8 mouse cellular contexts compared by ENCODE assay signal in genomic region chr8:84236410-84236997, GRCm38 (mm10). TPM values are rescaled to one million over a fixed set of nuclear protein-coding genes. Genes with fewer than 3 reads are reported as not detected.
DNase-seq lines count a peak whose midpoint lies in the region; ATAC-seq lines count a peak whose summit lies in the region.

No protein-coding gene starts in this region.

- peaks cover 27% of the 10 kb centered on the region for H3K4me1 ChIP-seq in erythroblast, embryonic 14.5 days (ENCODE audit: control insufficient read depth)
- peaks cover 6 to 10% of the 10 kb centered on the region in 2 experiments for H3K4me1 ChIP-seq in ES-E14 (ENCODE audit: control insufficient read depth in 2 of 2, insufficient read depth in 2 of 2, low read length in 2 of 2, poor library complexity in 1 of 2)
- H3K4me1 ChIP-seq in heart, embryonic 14.5 days (ENCODE audit: control insufficient read depth in 2 of 2, insufficient read depth in 2 of 2, low read length in 2 of 2), result peaks cover 16 to 24% of the 10 kb centered on the region in 2 experiments
- H3K4me1 ChIP-seq in liver, embryonic 12.5 days, result peaks cover 22% of the 10 kb centered on the region
- H3K4me1 ChIP-seq in stomach, embryonic 15.5 days, result peaks cover 10% of the 10 kb centered on the region; the same call in 1 of the 2 replicates

- peak overlapping the region; percentile 87 for H3K4me2 ChIP-seq in heart, embryonic 14.5 days (ENCODE audit: low read length)
- peak overlapping the region; percentile 96 for H3K4me2 ChIP-seq in liver, embryonic 12.5 days
- peak overlapping the region; percentile 84 for H3K4me2 ChIP-seq in stomach, embryonic 15.5 days

- H3K27me3 ChIP-seq in erythroblast, embryonic 14.5 days (ENCODE audit: control insufficient read depth), result no peaks in the 10 kb centered on the region
- no peaks in the 10 kb centered on the region for H3K27me3 ChIP-seq in heart, embryonic 14.5 days (ENCODE audit: control insufficient read depth, insufficient read depth, low read length)
- no peaks in the 10 kb centered on the region for H3K27me3 ChIP-seq in liver, embryonic 12.5 days (replicated peaks)
- no peaks in the 10 kb centered on the region for H3K27me3 ChIP-seq in stomach, embryonic 15.5 days (replicated peaks)

- WGBS in heart, embryonic 14.5 days, result 1% methylated on average over 23 of the region's 30 CpGs
- 1% methylated on average over 18 of the region's 30 CpGs for whole genome bisulfite sequencing in liver, embryonic 12.5 days (ENCODE audit: insufficient replicate concordance)
- WGBS in stomach, embryonic 15.5 days, result 2% methylated on average over 14 of the region's 30 CpGs

- DNase-seq in ES-E14 (ENCODE audit: low read depth, low spot score), result no peak
- no peak for DNase-seq in gastrocnemius, postnatal 4 days (ENCODE audit: low spot score in 2 of 2)

- in situ Hi-C loops in ES-E14 (cut with MboI; ENCODE audit: low sequenced_read_pairs in 2 of 2, unreplicated experiment in 2 of 2), result no loop called here

- H3K9ac ChIP-seq in ES-E14 (ENCODE audit: insufficient read depth, low read depth, low read length, poor library complexity, severe bottlenecking), result peak overlapping the region; percentile 90
- H3K9ac ChIP-seq in heart, embryonic 14.5 days (ENCODE audit: low read length), result peak overlapping the region; percentile 95
- H3K9ac ChIP-seq in liver, embryonic 12.5 days, result peak overlapping the region; percentile 92
- peak overlapping the region; percentile 95 for H3K9ac ChIP-seq in stomach, embryonic 15.5 days

- H3K4me3 ChIP-seq in erythroblast, embryonic 14.5 days (replicated peaks), result peak overlapping the region; percentile 80
- peak overlapping the region; percentile 87 to 88 for H3K4me3 ChIP-seq in ES-E14 (ENCODE audit: insufficient read depth in 1 of 2, low read depth in 1 of 2, low read length in 2 of 2, poor library complexity in 1 of 2, severe bottlenecking in 1 of 2)
- peak overlapping the region; percentile 84 to 90 for H3K4me3 ChIP-seq in heart, embryonic 14.5 days (ENCODE audit: control insufficient read depth in 1 of 2, insufficient read depth in 1 of 2, low read depth in 1 of 2, low read length in 2 of 2)
- peak overlapping the region; percentile 75 for H3K4me3 ChIP-seq in liver, embryonic 12.5 days
- H3K4me3 ChIP-seq in stomach, embryonic 15.5 days (replicated peaks), result peak overlapping the region; percentile 99

- no peak for ATAC-seq in erythroblast, adult 5-6 weeks (replicated peaks; ENCODE audit: low FRiP score, poor library complexity, severe bottlenecking)
- no peak for ATAC-seq in heart, embryonic 14.5 days (ENCODE audit: insufficient number of reproducible peaks, insufficient read depth, low FRiP score, low read depth)
- ATAC-seq in liver, embryonic 12.5 days, result no peak
- ATAC-seq in stomach, embryonic 15.5 days (ENCODE audit: insufficient read depth, low FRiP score, low read depth), result peak; percentile 1; the same call in 1 of the 2 replicates
- ATAC-seq in granulocyte monocyte progenitor cell, adult 5-6 weeks (replicated peaks; ENCODE audit: poor library complexity, severe bottlenecking), result no peak

- no peaks in the 10 kb centered on the region; the same call in 1 of the 2 replicates for H3K36me3 ChIP-seq in erythroblast, embryonic 14.5 days (ENCODE audit: control insufficient read depth)
- H3K36me3 ChIP-seq in ES-E14 (ENCODE audit: control insufficient read depth, insufficient read depth, low read length, poor library complexity, severe bottlenecking), result peaks cover 2% of the 10 kb centered on the region; the same call in 1 of the 2 replicates
- H3K36me3 ChIP-seq in heart, embryonic 14.5 days (ENCODE audit: control insufficient read depth, insufficient read depth, low read length), result peaks cover 27% of the 10 kb centered on the region
- H3K36me3 ChIP-seq in liver, embryonic 12.5 days, result peaks cover 4% of the 10 kb centered on the region; the same call in 1 of the 2 replicates
- H3K36me3 ChIP-seq in stomach, embryonic 15.5 days, result peaks cover 4% of the 10 kb centered on the region; the same call in 1 of the 2 replicates

- no peaks in the 10 kb centered on the region for H3K9me3 ChIP-seq in erythroblast, embryonic 14.5 days (ENCODE audit: control insufficient read depth, low read length)
- no peaks in the 10 kb centered on the region for H3K9me3 ChIP-seq in ES-E14 (ENCODE audit: control insufficient read depth, insufficient read depth, low read depth, low read length)
- H3K9me3 ChIP-seq in heart, embryonic 14.5 days (ENCODE audit: control insufficient read depth, low read length), result no peaks in the 10 kb centered on the region
- no peaks in the 10 kb centered on the region for H3K9me3 ChIP-seq in liver, embryonic 12.5 days (replicated peaks)
- H3K9me3 ChIP-seq in stomach, embryonic 15.5 days, result no peaks in the 10 kb centered on the region

- no peak overlapping the region for H3K27ac ChIP-seq in ES-E14 (ENCODE audit: insufficient read depth, low read depth, low read length, poor library complexity, severe bottlenecking)
- peak overlapping the region in 1 of 2 experiments; percentile 58; a peak in 2 of 4 replicates for H3K27ac ChIP-seq in heart, embryonic 14.5 days (replicated peaks in 1 of 2; ENCODE audit: control insufficient read depth in 1 of 2, insufficient read depth in 1 of 2, low read depth in 2 of 2, low read length in 2 of 2)
- peak overlapping the region; percentile 66 for H3K27ac ChIP-seq in liver, embryonic 12.5 days
- H3K27ac ChIP-seq in stomach, embryonic 15.5 days, result peak overlapping the region; percentile 65

RNA-seq across cellular contexts. Expression of gene Zswim4, which starts 0.4 kb away (rescaled TPM):
- 0.44 and 0.65 TPM in 2 replicates for polyA plus RNA-seq in erythroblast, embryonic 14.5 days (2012)
- 3.1 and 3.5 TPM in 2 replicates for total RNA-seq in erythroblast, adult 5-6 weeks (2015; ENCODE audit: low replicate concordance)
- 6.3 and 7.4 TPM in 2 replicates for total RNA-seq in erythroblast, adult 5-6 weeks (2017; ENCODE audit: low replicate concordance)
- 22.1 and 24.6 TPM in 2 replicates for total RNA-seq in ES-E14 (2012; rRNA removed)
- 6.7 and 7.3 TPM in 2 replicates for polyA plus RNA-seq in heart, embryonic 14.5 days (2014; fragmentation: Nextera tagmentation; extraction: Ambion mirVana)
- 3.6 and 5.0 TPM in 2 replicates for polyA plus RNA-seq in liver, embryonic 12.5 days (2016; fragmentation: Nextera tagmentation; extraction: Ambion mirVana)
- polyA plus RNA-seq in stomach, embryonic 15.5 days (2015; fragmentation: Nextera tagmentation; extraction: Ambion mirVana), result 8.9 and 9.7 TPM in 2 replicates
- total RNA-seq in gastrocnemius, postnatal 4 days (2021), result 1 to 10 TPM; 9.5 to 9.8 TPM
- 4.6 and 8.1 TPM in 2 replicates for total RNA-seq in granulocyte monocyte progenitor cell, adult 5-6 weeks (2014; fragmentation: Nextera tagmentation)
- 4.5 and 4.8 TPM in 2 replicates for total RNA-seq in granulocyte monocyte progenitor cell, adult 5-6 weeks (2017)

RNA-seq across cellular contexts. Expression of gene D8Ertd738e, which starts 13.0 kb away (rescaled TPM):
- polyA plus RNA-seq in erythroblast, embryonic 14.5 days (2012), result 43.2 and 62.9 TPM in 2 replicates
- 53.7 and 79.2 TPM in 2 replicates for total RNA-seq in erythroblast, adult 5-6 weeks (2015; ENCODE audit: low replicate concordance)
- total RNA-seq in erythroblast, adult 5-6 weeks (2017; ENCODE audit: low replicate concordance), result 25.5 and 34.4 TPM in 2 replicates
- 148 and 181 TPM in 2 replicates for total RNA-seq in ES-E14 (2012; rRNA removed)
- polyA plus RNA-seq in heart, embryonic 14.5 days (2014; fragmentation: Nextera tagmentation; extraction: Ambion mirVana), result 359 and 400 TPM in 2 replicates
- 249 and 259 TPM in 2 replicates for polyA plus RNA-seq in liver, embryonic 12.5 days (2016; fragmentation: Nextera tagmentation; extraction: Ambion mirVana)
- polyA plus RNA-seq in stomach, embryonic 15.5 days (2015; fragmentation: Nextera tagmentation; extraction: Ambion mirVana), result 311 and 318 TPM in 2 replicates
- 100 to 1,000 TPM; 197 to 218 TPM for total RNA-seq in gastrocnemius, postnatal 4 days (2021)
- 145 and 151 TPM in 2 replicates for total RNA-seq in granulocyte monocyte progenitor cell, adult 5-6 weeks (2014; fragmentation: Nextera tagmentation)
- total RNA-seq in granulocyte monocyte progenitor cell, adult 5-6 weeks (2017), result 66.2 and 88.3 TPM in 2 replicates

RNA-seq across cellular contexts. Expression of gene Mri1, which starts 20.6 kb away (rescaled TPM):
- polyA plus RNA-seq in erythroblast, embryonic 14.5 days (2012), result 2.2 and 2.5 TPM in 2 replicates
- 2.3 and 2.5 TPM in 2 replicates for total RNA-seq in erythroblast, adult 5-6 weeks (2015; ENCODE audit: low replicate concordance)
- 1.8 and 4.7 TPM in 2 replicates for total RNA-seq in erythroblast, adult 5-6 weeks (2017; ENCODE audit: low replicate concordance)
- total RNA-seq in ES-E14 (2012; rRNA removed), result 32.7 and 55.6 TPM in 2 replicates
- polyA plus RNA-seq in heart, embryonic 14.5 days (2014; fragmentation: Nextera tagmentation; extraction: Ambion mirVana), result 45.4 and 48.3 TPM in 2 replicates
- 55.4 and 63.1 TPM in 2 replicates for polyA plus RNA-seq in liver, embryonic 12.5 days (2016; fragmentation: Nextera tagmentation; extraction: Ambion mirVana)
- polyA plus RNA-seq in stomach, embryonic 15.5 days (2015; fragmentation: Nextera tagmentation; extraction: Ambion mirVana), result 68.9 and 73.2 TPM in 2 replicates
- 10 to 100 TPM; 18.8 to 27.0 TPM for total RNA-seq in gastrocnemius, postnatal 4 days (2021)
- 18.6 and 30.7 TPM in 2 replicates for total RNA-seq in granulocyte monocyte progenitor cell, adult 5-6 weeks (2014; fragmentation: Nextera tagmentation)
- total RNA-seq in granulocyte monocyte progenitor cell, adult 5-6 weeks (2017), result 14.0 and 26.3 TPM in 2 replicates

RNA-seq across cellular contexts. Expression of gene Ccdc130, which starts 33.7 kb away (rescaled TPM):
- polyA plus RNA-seq in erythroblast, embryonic 14.5 days (2012), result 0.59 and 1.8 TPM in 2 replicates
- 4.0 and 22.1 TPM in 2 replicates for total RNA-seq in erythroblast, adult 5-6 weeks (2015; ENCODE audit: low replicate concordance)
- total RNA-seq in erythroblast, adult 5-6 weeks (2017; ENCODE audit: low replicate concordance), result 3.3 and 3.5 TPM in 2 replicates
- total RNA-seq in ES-E14 (2012; rRNA removed), result 12.5 and 14.9 TPM in 2 replicates
- 17.5 and 20.8 TPM in 2 replicates for polyA plus RNA-seq in heart, embryonic 14.5 days (2014; fragmentation: Nextera tagmentation; extraction: Ambion mirVana)
- 9.5 and 10.4 TPM in 2 replicates for polyA plus RNA-seq in liver, embryonic 12.5 days (2016; fragmentation: Nextera tagmentation; extraction: Ambion mirVana)
- 14.4 and 17.8 TPM in 2 replicates for polyA plus RNA-seq in stomach, embryonic 15.5 days (2015; fragmentation: Nextera tagmentation; extraction: Ambion mirVana)
- 10 to 100 TPM; 11.2 to 15.1 TPM for total RNA-seq in gastrocnemius, postnatal 4 days (2021)
- total RNA-seq in granulocyte monocyte progenitor cell, adult 5-6 weeks (2014; fragmentation: Nextera tagmentation), result 9.8 and 20.0 TPM in 2 replicates
- 10.6 and 10.8 TPM in 2 replicates for total RNA-seq in granulocyte monocyte progenitor cell, adult 5-6 weeks (2017)

RNA-seq across cellular contexts. Expression of gene Nanos3, which starts 51.5 kb away (rescaled TPM):
- polyA plus RNA-seq in erythroblast, embryonic 14.5 days (2012), result not detected in 2 replicates
- not detected in 2 replicates for total RNA-seq in erythroblast, adult 5-6 weeks (2015; ENCODE audit: low replicate concordance)
- not detected in 2 replicates for total RNA-seq in erythroblast, adult 5-6 weeks (2017; ENCODE audit: low replicate concordance)
- total RNA-seq in ES-E14 (2012; rRNA removed), result 7.0 and 9.9 TPM in 2 replicates
- 2.4 and 3.8 TPM in 2 replicates for polyA plus RNA-seq in heart, embryonic 14.5 days (2014; fragmentation: Nextera tagmentation; extraction: Ambion mirVana)
- 0.61 and 1.3 TPM in 2 replicates for polyA plus RNA-seq in liver, embryonic 12.5 days (2016; fragmentation: Nextera tagmentation; extraction: Ambion mirVana)
- polyA plus RNA-seq in stomach, embryonic 15.5 days (2015; fragmentation: Nextera tagmentation; extraction: Ambion mirVana), result 1.7 and 2.3 TPM in 2 replicates
- 1 to 10 TPM; 2.5 to 3.3 TPM for total RNA-seq in gastrocnemius, postnatal 4 days (2021)
- 3.5 and 9.6 TPM in 2 replicates for total RNA-seq in granulocyte monocyte progenitor cell, adult 5-6 weeks (2014; fragmentation: Nextera tagmentation)
- total RNA-seq in granulocyte monocyte progenitor cell, adult 5-6 weeks (2017), result not detected in 2 replicates
